21 mouse cellular contexts compared by ENCODE assay signal in genomic region chr8:44961492-44961891, GRCm38 (mm10). TPM values are rescaled to one million over a fixed set of nuclear protein-coding genes. Genes with fewer than 3 reads are reported as not detected.
DNase-seq lines count a peak whose midpoint lies in the region; ATAC-seq and TF ChIP-seq lines count a peak whose summit lies in the region.
"Had no signal": no experiment of that assay in that cellular context is flagged by ENCODE, and none has a peak within 500 bp of the region (broad histone marks: within the 10 kb centered on the region; RNA-seq: fewer than 3 reads in every experiment).

No protein-coding gene starts in this region.

- H3K36me3 ChIP-seq in heart, embryonic 12.5 days = peaks cover 38% of the 10 kb centered on the region
- no peaks in the 10 kb centered on the region for H3K36me3 ChIP-seq in hindbrain, postnatal 0 days (ENCODE audit: insufficient read depth, low read length)
- H3K36me3 ChIP-seq in hindbrain, embryonic 11.5 days (ENCODE audit: control insufficient read depth, insufficient read depth, low read length) = 0 out of 2 replicates have a peak, but pooled peaks cover 2% of the 10 kb centered on the region

- intact Hi-C loops in heart, postnatal 36 days (cut with DNase I) = loop anchor here (2.0 kb wide), 1 partner anchor 23 kb away; no protein-coding TSS in a partner anchor

- peaks cover 70% of the 10 kb centered on the region for H3K4me1 ChIP-seq in heart, embryonic 12.5 days (replicated peaks)
- 0 out of 2 replicates have a peak, but pooled peaks cover 9% of the 10 kb centered on the region for H3K4me1 ChIP-seq in hindbrain, postnatal 0 days (ENCODE audit: insufficient read depth, low read length)
- peaks cover 4% of the 10 kb centered on the region for H3K4me1 ChIP-seq in hindbrain, embryonic 11.5 days (replicated peaks; ENCODE audit: control insufficient read depth, insufficient read depth, low read length)

- no peak for TF ChIP-seq CTCF in hindbrain, postnatal 0 days (IDR thresholded peaks at IDR 0.05; ENCODE audit: low read depth)

- no peak overlapping the region for H3K4me2 ChIP-seq in heart, embryonic 12.5 days
- H3K4me2 ChIP-seq in hindbrain, postnatal 0 days (ENCODE audit: low read depth, low read length) = no peak overlapping the region
- H3K4me2 ChIP-seq in hindbrain, embryonic 11.5 days (replicated peaks; ENCODE audit: low read depth, low read length) = no peak overlapping the region
- H3K4me2 ChIP-seq: hindbrain, embryonic 14.5 days; intestine, embryonic 15.5 days; limb, embryonic 13.5 days; midbrain, embryonic 12.5 days; neural tube, embryonic 13.5 days had no signal

- DNase-seq in adrenal gland, adult 2 months = peak; percentile 36
- no peak for DNase-seq in adrenal gland, adult 8-10 months
- DNase-seq in heart, postnatal 36 days = no peak
- peak; percentile 39 for DNase-seq in hindbrain, postnatal 0 days (ENCODE audit: low spot score)
- DNase-seq in hindbrain, embryonic 11.5 days (ENCODE audit: low spot score) = no peak
- DNase-seq in urinary bladder, postnatal 25 days (ENCODE audit: low spot score) = peak; percentile 53
- no peak for DNase-seq in urinary bladder, postnatal 10 days (ENCODE audit: low spot score)
- DNase-seq: cerebellum, adult 11-12 months; embryo, embryonic 11 days; gastrocnemius, adult 2 months; thymus, postnatal 36 days had no signal

- 44% methylated on average over 6 of the region's 6 CpGs for WGBS in heart, embryonic 12.5 days
- WGBS in hindbrain, postnatal 0 days = 58% methylated on average over 6 of the region's 6 CpGs
- WGBS in hindbrain, embryonic 11.5 days = 87% methylated on average over 6 of the region's 6 CpGs

- no peak overlapping the region for H3K9ac ChIP-seq in heart, embryonic 12.5 days
- H3K9ac ChIP-seq in hindbrain, postnatal 0 days (replicated peaks; ENCODE audit: low read length) = no peak overlapping the region
- no peak overlapping the region for H3K9ac ChIP-seq in hindbrain, embryonic 11.5 days (ENCODE audit: low read depth, low read length)
- H3K9ac ChIP-seq: hindbrain, embryonic 14.5 days; intestine, embryonic 15.5 days; limb, embryonic 13.5 days; liver, embryonic 14.5 days; midbrain, embryonic 12.5 days; neural tube, embryonic 13.5 days had no signal

- no peak for ATAC-seq in heart, embryonic 12.5 days (ENCODE audit: insufficient number of reproducible peaks, low FRiP score)
- no peak for ATAC-seq in hindbrain, postnatal 0 days
- ATAC-seq in hindbrain, embryonic 11.5 days (ENCODE audit: low FRiP score) = no peak
- ATAC-seq: lung, postnatal 0 days; Patski had no signal

- H3K9me3 ChIP-seq in heart, embryonic 12.5 days (replicated peaks) = no peaks in the 10 kb centered on the region
- no peaks in the 10 kb centered on the region for H3K9me3 ChIP-seq in hindbrain, postnatal 0 days (ENCODE audit: low read length)
- no peaks in the 10 kb centered on the region for H3K9me3 ChIP-seq in hindbrain, embryonic 11.5 days (ENCODE audit: control insufficient read depth, low read length)
- H3K9me3 ChIP-seq: intestine, embryonic 15.5 days; limb, embryonic 13.5 days; midbrain, embryonic 12.5 days; neural tube, embryonic 13.5 days had no signal

- no peaks in the 10 kb centered on the region for H3K27me3 ChIP-seq in heart, embryonic 12.5 days (replicated peaks)
- no peaks in the 10 kb centered on the region for H3K27me3 ChIP-seq in hindbrain, postnatal 0 days (ENCODE audit: insufficient read depth, low read length)
- H3K27me3 ChIP-seq in hindbrain, embryonic 11.5 days (ENCODE audit: control insufficient read depth, insufficient read depth, low read length) = no peaks in the 10 kb centered on the region
- H3K27me3 ChIP-seq: intestine, embryonic 15.5 days; limb, embryonic 13.5 days; midbrain, embryonic 12.5 days; neural tube, embryonic 13.5 days; Patski had no signal

- no peak overlapping the region for H3K4me3 ChIP-seq in heart, embryonic 12.5 days
- no peak overlapping the region for H3K4me3 ChIP-seq in hindbrain, postnatal 0 days (ENCODE audit: low read length)
- H3K4me3 ChIP-seq in hindbrain, embryonic 11.5 days (ENCODE audit: low read depth, low read length) = no peak overlapping the region
- H3K4me3 ChIP-seq: gastrocnemius, adult 2 months; intestine, embryonic 15.5 days; limb, embryonic 13.5 days; midbrain, embryonic 12.5 days; neural tube, embryonic 13.5 days had no signal

- H3K27ac ChIP-seq in heart, embryonic 12.5 days (ENCODE audit: poor library complexity, severe bottlenecking) = peak overlapping the region; percentile 66
- H3K27ac ChIP-seq in hindbrain, postnatal 0 days = no peak overlapping the region
- H3K27ac ChIP-seq in hindbrain, embryonic 11.5 days (ENCODE audit: low read depth, low read length) = no peak overlapping the region
- H3K27ac ChIP-seq: gastrocnemius, adult 2 months; hindbrain, embryonic 14.5 days; intestine, embryonic 15.5 days; limb, embryonic 13.5 days; liver, embryonic 14.5 days; midbrain, embryonic 12.5 days; neural tube, embryonic 13.5 days had no signal

RNA-seq across cellular contexts. Expression of gene Fat1, which starts 26.2 kb away (rescaled TPM):
- total RNA-seq in adrenal gland, adult 2 months (2021) = 10 to 100 TPM; 39.9 to 75.4 TPM
- 23.3 and 36.1 TPM in 2 replicates for polyA plus RNA-seq in adrenal gland, adult 2 months (2012; rRNA removed)
- 10 to 100 TPM; 49.0 to 69.7 (median 55.0) TPM for total RNA-seq in adrenal gland, adult 8-10 months (2022)
- 21.3 and 24.9 TPM in 2 replicates for polyA plus RNA-seq in heart, embryonic 12.5 days (2016; fragmentation: Nextera tagmentation; extraction: Ambion mirVana)
- total RNA-seq in heart, postnatal 36 days (2021) = 10 to 100 TPM; 14.9 to 19.2 TPM
- 89.5 and 114 TPM in 2 replicates for total RNA-seq in hindbrain, postnatal 0 days (2014; rRNA removed)
- polyA plus RNA-seq in hindbrain, postnatal 0 days (2015; fragmentation: Nextera tagmentation; extraction: Ambion mirVana) = 10.0 and 10.5 TPM in 2 replicates
- 26.3 and 33.5 TPM in 2 replicates for polyA plus RNA-seq in hindbrain, embryonic 11.5 days (2014; fragmentation: Nextera tagmentation; extraction: Ambion mirVana)
- total RNA-seq: megakaryocyte progenitor cell, adult 5-6 weeks had no signal

Comparison
In these comparisons a context has a peak if more than half of its experiments do, and no peak if none do; other contexts are left out.
1. DNase-seq: peak in adrenal gland, adult 2 months (single experiment), hindbrain, postnatal 0 days (single experiment) and urinary bladder, postnatal 25 days (single experiment); none in adrenal gland, adult 8-10 months (single experiment), heart, postnatal 36 days (0 of 2), hindbrain, embryonic 11.5 days (single experiment) and urinary bladder, postnatal 10 days (single experiment).